Mouse (Mus musculus): ENCODE data around the gene Mpig6b. TPM values are rescaled to one million over a fixed set of nuclear protein-coding genes. Genes with fewer than 3 reads are reported as not detected.
A peak's percentile ranks its signal among the peaks of the same experiment; 100 is the strongest.

Mpig6b gene
- polyA plus RNA-seq, 1 experiment from 2014 or later, result 1.1 TPM

- H3K27ac ChIP-seq, result no peak overlapping the region
- WGBS, result 77% methylated on average over 4 of the region's 4 CpGs
- H3K36me3 ChIP-seq, result no peaks in the 10 kb centered on the region
- peaks cover 41% of the 10 kb centered on the region for H3K4me1 ChIP-seq (replicated peaks)
- DNase-seq (ENCODE audit: low spot score), result no peak
- peaks cover 11% of the 10 kb centered on the region for H3K27me3 ChIP-seq (ENCODE audit: insufficient read depth, poor library complexity, severe bottlenecking)
- H3K9me3 ChIP-seq, result no peaks in the 10 kb centered on the region
- H3K4me3 ChIP-seq, result no peak overlapping the region
Observed at GRCm38 (mm10) chr17:35080710-35081109, 14.7 kb upstream of the Mpig6b start.

DNA sequence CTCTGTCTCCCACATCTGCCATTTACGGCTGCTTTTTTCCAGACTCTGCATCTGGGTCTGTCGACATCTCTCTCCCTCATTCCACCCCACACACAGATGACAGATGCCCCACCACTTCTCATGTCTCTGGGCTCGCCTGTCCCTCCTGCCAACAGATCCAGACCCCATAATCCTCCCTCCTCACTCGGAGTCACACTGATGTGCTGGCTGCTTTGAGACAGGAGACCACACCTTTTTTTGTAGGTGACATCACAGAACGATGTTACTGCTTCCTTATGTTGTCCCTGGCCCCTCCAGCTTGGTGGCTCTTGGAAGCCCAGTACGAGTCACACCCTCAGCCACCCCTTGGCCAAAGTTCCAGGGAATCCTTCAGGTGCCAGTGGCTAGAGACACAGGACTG, 14.3 kb upstream of the Mpig6b start:
- H3K27me3 ChIP-seq (ENCODE audit: insufficient read depth, poor library complexity, severe bottlenecking), result peaks cover 11% of the 10 kb centered on the region
- H3K27ac ChIP-seq, result no peak overlapping the region
- no peaks in the 10 kb centered on the region for H3K36me3 ChIP-seq
- H3K4me3 ChIP-seq, result no peak overlapping the region
- peaks cover 41% of the 10 kb centered on the region for H3K4me1 ChIP-seq (replicated peaks)
- DNase-seq (ENCODE audit: low spot score), result no peak
- H3K9me3 ChIP-seq, result no peaks in the 10 kb centered on the region
- 71% methylated on average over 6 of the region's 6 CpGs for WGBS

GRCm38 (mm10) chr17:35079778-35080177, 13.8 kb upstream of the Mpig6b start:
- H3K27me3 ChIP-seq (ENCODE audit: insufficient read depth, poor library complexity, severe bottlenecking), result peaks cover 11% of the 10 kb centered on the region
- H3K9me3 ChIP-seq, result no peaks in the 10 kb centered on the region
- WGBS, result 71% methylated on average over 9 of the region's 9 CpGs
- DNase-seq (ENCODE audit: low spot score), result no peak
- no peak overlapping the region for H3K4me3 ChIP-seq
- H3K36me3 ChIP-seq, result no peaks in the 10 kb centered on the region
- H3K27ac ChIP-seq, result no peak overlapping the region
- H3K4me1 ChIP-seq (replicated peaks), result peaks cover 41% of the 10 kb centered on the region

DNA sequence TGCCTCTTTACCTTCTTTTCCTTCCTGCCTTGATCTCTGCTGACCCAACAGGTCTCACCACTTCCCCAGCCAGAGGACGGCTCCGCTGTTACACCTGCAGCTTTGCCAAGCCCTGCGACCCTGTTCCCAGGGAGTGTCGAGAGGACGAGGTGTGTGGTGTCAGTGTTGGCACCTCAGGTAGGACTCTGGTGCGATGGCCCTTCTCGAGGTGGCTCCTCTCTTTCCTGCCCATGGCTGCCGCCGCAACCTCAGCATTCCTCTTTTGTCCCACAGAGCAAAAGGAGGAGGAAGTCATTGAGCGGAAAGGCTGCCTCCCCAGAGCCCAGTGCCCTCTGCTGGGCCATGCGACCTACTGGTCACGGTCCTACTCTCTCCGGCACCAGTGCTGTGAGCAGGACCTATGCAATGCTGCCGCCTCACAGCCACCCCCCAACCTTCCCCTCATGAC, 11.8 kb upstream of the Mpig6b start, which contains the start of gene Ly6g6d:
Gene Ly6g6d, minus strand, starts transcription at position 280 of the 448 bp plus-strand sequence.
- H3K27me3 ChIP-seq (ENCODE audit: insufficient read depth, poor library complexity, severe bottlenecking), result peaks cover 15% of the 10 kb centered on the region
- peak; percentile 59 for DNase-seq (ENCODE audit: low spot score)
- 9% methylated on average over 14 of the region's 14 CpGs for WGBS
- H3K36me3 ChIP-seq, result no peaks in the 10 kb centered on the region
- peaks cover 41% of the 10 kb centered on the region for H3K4me1 ChIP-seq (replicated peaks)
- H3K9me3 ChIP-seq, result no peaks in the 10 kb centered on the region
- peak within 1 kb of the TSS; percentile 82 for H3K27ac ChIP-seq
- H3K4me3 ChIP-seq, result peak within 1 kb of the TSS; percentile 45

GRCm38 (mm10) chr17:35077285-35077684, 11.3 kb upstream of the Mpig6b start:
- Histone ChIP-seq H3K27ac (peak overlapping the region; percentile 82), H3K4me3 (peak overlapping the region; percentile 45), H3K36me3 (no peaks in the 10 kb centered on the region), H3K9me3 (no peaks in the 10 kb centered on the region), H3K27me3 (ENCODE audit: insufficient read depth, poor library complexity, severe bottlenecking) (peaks cover 15% of the 10 kb centered on the region), H3K4me1 (replicated peaks) (peaks cover 41% of the 10 kb centered on the region)
- WGBS, result 43% methylated on average over 2 of the region's 2 CpGs
- DNase-seq (ENCODE audit: low spot score), result no peak

DNA sequence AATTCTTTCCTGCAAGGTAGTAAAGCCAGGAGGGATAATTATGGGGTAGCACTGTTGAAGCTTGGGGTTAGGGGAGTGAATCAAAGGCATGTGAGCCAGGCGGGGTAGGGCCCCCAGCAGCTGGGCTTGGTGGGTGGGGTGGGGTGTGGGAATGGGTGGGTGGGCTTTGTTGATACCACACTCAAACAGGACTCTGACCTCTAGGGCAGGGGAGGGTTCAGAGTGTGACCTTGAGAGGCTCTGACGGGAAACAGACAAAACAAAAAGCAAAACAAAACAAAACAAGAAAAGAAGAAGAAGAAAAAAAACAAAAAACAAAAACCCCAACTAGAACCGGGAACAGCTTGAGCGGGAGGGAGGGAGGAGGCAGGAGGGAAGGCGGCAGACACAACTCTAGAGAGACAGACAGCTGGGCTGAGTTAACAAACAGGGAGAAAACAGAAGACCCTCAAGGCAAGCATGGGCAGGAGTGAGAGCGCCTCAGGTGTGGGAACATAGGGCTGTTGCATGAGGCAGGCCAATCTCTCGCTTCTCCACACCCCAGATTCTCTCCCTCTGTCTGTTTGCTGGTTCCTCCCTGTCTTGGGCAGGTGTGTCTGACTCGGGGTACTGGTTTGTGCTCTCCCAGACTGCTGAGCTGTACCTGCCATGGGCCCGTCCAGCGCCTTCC, 10.7 kb upstream of the Mpig6b start, which contains the start of gene Ly6g6e:
Gene Ly6g6e, plus strand, starts transcription at position 396 of the 670 bp plus-strand sequence.
- Histone ChIP-seq H3K27me3 (ENCODE audit: insufficient read depth, poor library complexity, severe bottlenecking) (peaks cover 15% of the 10 kb centered on the region), H3K27ac (peak within 1 kb of the TSS; percentile 82), H3K36me3 (no peaks in the 10 kb centered on the region), H3K4me3 (peak within 1 kb of the TSS; percentile 45), H3K4me1 (replicated peaks) (peaks cover 41% of the 10 kb centered on the region), H3K9me3 (no peaks in the 10 kb centered on the region)
- no peak for DNase-seq (ENCODE audit: low spot score)
- WGBS, result 25% methylated on average over 10 of the region's 10 CpGs

- Histone ChIP-seq H3K27ac (peak overlapping the region; percentile 50), H3K4me1 (replicated peaks) (peaks cover 28% of the 10 kb centered on the region), H3K9me3 (no peaks in the 10 kb centered on the region), H3K4me3 (no peak overlapping the region), H3K27me3 (ENCODE audit: insufficient read depth, poor library complexity, severe bottlenecking) (peaks cover 8% of the 10 kb centered on the region; the same call in 1 of the 2 replicates), H3K36me3 (no peaks in the 10 kb centered on the region)
- 56% methylated on average over 17 of the region's 17 CpGs for WGBS
- no peak for DNase-seq (ENCODE audit: low spot score)
Observed at GRCm38 (mm10) chr17:35074097-35074496, 8.1 kb upstream of the Mpig6b start.

- Histone ChIP-seq H3K4me1 (replicated peaks) (peaks cover 9% of the 10 kb centered on the region), H3K4me3 (no peak overlapping the region), H3K9me3 (no peaks in the 10 kb centered on the region), H3K27ac (no peak overlapping the region), H3K36me3 (no peaks in the 10 kb centered on the region), H3K27me3 (ENCODE audit: insufficient read depth, poor library complexity, severe bottlenecking) (peaks cover 28% of the 10 kb centered on the region)
- 82% methylated on average over 9 of the region's 9 CpGs for WGBS
- no peak for DNase-seq (ENCODE audit: low spot score)
Observed at GRCm38 (mm10) chr17:35071454-35071853, 5.5 kb upstream of the Mpig6b start.

DNA sequence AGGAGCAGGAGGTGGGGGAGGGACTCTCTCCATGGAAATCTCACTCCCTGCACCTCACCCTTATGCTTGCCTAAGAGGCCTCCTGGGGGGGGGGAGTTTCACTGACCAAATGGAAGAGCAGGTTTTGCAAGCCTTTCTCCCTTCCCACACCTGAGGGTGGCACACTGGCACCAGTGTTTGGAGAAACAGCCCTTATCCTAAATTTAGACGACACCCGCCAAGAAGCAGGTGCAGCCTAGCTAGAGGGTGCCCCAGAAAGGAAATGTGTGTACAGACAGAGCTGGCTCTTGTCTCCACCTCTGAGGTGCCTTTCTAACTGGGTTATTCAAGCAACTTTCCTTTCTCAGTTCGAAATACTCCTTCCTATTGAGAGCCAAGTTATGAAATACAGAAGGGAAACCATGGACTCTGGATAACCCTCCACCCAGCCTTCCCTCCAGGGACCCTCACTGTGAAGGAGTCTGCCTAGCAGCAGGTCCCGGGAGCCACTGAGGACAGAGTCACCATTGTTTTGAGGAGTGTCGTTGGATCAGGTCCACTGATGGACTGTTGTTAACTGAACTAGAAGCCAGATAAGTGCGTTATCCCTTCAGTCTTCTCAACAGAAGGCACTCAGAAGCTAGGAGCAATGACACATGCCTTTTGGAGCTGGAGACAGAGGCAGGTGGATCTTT, 4.7 kb upstream of the Mpig6b start:
- no peak for DNase-seq (ENCODE audit: low spot score)
- H3K36me3 ChIP-seq, result no peaks in the 10 kb centered on the region
- peaks cover 36% of the 10 kb centered on the region for H3K27me3 ChIP-seq (ENCODE audit: insufficient read depth, poor library complexity, severe bottlenecking)
- no peak overlapping the region for H3K27ac ChIP-seq
- H3K9me3 ChIP-seq, result no peaks in the 10 kb centered on the region
- H3K4me3 ChIP-seq, result no peak overlapping the region
- 61% methylated on average over 6 of the region's 6 CpGs for WGBS
- peaks cover 9% of the 10 kb centered on the region for H3K4me1 ChIP-seq (replicated peaks)

GRCm38 (mm10) chr17:35068213-35068914, 2.4 kb upstream of the Mpig6b start:
- Histone ChIP-seq H3K27ac (no peak overlapping the region), H3K36me3 (peaks cover 1% of the 10 kb centered on the region), H3K27me3 (ENCODE audit: insufficient read depth, poor library complexity, severe bottlenecking) (peaks cover 55% of the 10 kb centered on the region), H3K4me3 (no peak overlapping the region), H3K4me1 (replicated peaks) (peaks cover 29% of the 10 kb centered on the region), H3K9me3 (no peaks in the 10 kb centered on the region)
- 86% methylated on average over 17 of the region's 17 CpGs for WGBS
- no peak for DNase-seq (ENCODE audit: low spot score)

- H3K4me3 ChIP-seq, result peak within 1 kb of the TSS; percentile 54
- peaks cover 68% of the 10 kb centered on the region for H3K27me3 ChIP-seq (ENCODE audit: insufficient read depth, poor library complexity, severe bottlenecking)
- H3K4me1 ChIP-seq (replicated peaks), result peaks cover 44% of the 10 kb centered on the region
- no peaks in the 10 kb centered on the region for H3K9me3 ChIP-seq
- peak; percentile 68 for DNase-seq (ENCODE audit: low spot score)
- under 1% methylated on average over 48 of the region's 48 CpGs for WGBS
- H3K36me3 ChIP-seq, result peaks cover 32% of the 10 kb centered on the region
- H3K27ac ChIP-seq, result peak within 1 kb of the TSS; percentile 81
Observed at GRCm38 (mm10) chr17:35064951-35065947, 735 bp downstream of the Mpig6b start, which contains the start of gene Ly6g6c. Ly6g6c (plus strand) TSS chr17:35065388.

DNA sequence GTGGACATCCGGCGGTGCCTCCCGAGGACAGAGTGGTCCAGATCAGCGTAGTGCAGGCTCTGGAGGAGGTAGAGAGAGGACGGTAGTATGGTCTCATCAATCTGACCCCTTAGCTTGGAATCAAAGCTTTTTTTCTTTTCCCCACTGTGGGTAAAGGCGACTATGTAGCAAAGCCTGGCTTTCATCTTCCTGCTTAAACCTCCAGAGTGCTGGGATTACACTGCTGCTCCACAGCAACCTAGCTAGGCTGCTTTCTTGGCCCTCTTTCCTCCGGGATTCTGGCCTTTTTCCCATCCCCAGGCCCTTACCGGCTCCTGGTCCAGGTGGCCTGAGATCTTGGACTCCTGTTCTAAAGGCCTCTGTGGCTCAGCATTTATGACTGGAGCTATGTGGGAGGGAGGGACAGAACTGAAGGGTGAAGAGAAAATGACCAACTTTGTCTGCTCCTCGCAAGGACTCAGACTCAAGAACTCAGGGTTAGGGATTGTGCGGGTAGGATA, 1.6 kb downstream of the Mpig6b start:
- H3K36me3 ChIP-seq, result peaks cover 35% of the 10 kb centered on the region
- H3K9me3 ChIP-seq, result no peaks in the 10 kb centered on the region
- no peak for DNase-seq (ENCODE audit: low spot score)
- peak overlapping the region; percentile 54 for H3K4me3 ChIP-seq
- peaks cover 49% of the 10 kb centered on the region for H3K4me1 ChIP-seq (replicated peaks)
- H3K27me3 ChIP-seq (ENCODE audit: insufficient read depth, poor library complexity, severe bottlenecking), result peaks cover 68% of the 10 kb centered on the region
- H3K27ac ChIP-seq, result no peak overlapping the region; the same call in 1 of the 2 replicates
- 36% methylated on average over 10 of the region's 10 CpGs for WGBS
